Mouse (Mus musculus) CD8-positive naive resting alpha-beta T cell, adult 2 months (primary cell): Measurements from ENCODE around the gene Fam57a.
A peak's percentile ranks its signal among the peaks of the same experiment; 100 is the strongest.

ENCODE experiments used
- DNase-seq, 2 experiments: peaks; one replicate each; pipeline ENCODE4 v3.0.0; 2022; ENCODE audit warnings: low read depth in 2 of 2, low spot score in 2 of 2

The Fam57a gene

DNA sequence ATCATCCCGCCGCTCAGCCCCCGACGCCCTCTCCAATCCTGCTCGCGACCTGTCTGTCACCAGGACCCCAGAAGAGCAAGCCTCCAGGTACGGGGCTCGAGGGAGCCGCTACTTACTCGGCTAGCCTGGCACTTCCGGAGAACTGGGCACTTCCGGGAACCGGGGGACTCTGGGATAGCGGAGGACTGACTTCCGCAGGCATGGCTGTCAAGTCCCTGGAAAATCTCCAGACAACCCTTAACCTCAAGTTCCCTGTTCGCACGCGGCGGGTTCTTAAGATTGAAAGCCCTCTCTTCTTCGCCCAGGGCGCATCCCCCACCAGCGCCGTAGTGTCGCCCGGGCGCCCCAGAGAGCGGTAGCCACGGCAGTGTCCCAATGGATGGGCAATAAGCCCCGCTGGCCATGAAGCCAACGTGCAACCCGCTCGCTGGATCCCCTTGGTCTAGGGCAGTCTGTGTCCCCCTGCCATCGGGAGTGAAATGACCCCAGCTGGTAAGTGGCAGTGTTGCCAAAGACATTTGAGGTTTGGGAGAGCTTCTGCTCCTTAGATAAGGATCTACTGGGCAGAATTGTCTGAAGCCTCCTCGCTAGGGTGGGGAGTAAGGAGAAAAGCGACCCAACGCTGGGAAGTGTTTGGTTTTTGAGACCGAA lies at the start of gene Fam57a, which contains the start of gene Vps53:
Gene Fam57a, plus strand, starts transcription at position 177 of the 651 bp plus-strand sequence.
Gene Vps53, minus strand, starts transcription at position 153 of the 651 bp plus-strand sequence.
- DNase-seq = peak; percentile 68 to 75

DNA sequence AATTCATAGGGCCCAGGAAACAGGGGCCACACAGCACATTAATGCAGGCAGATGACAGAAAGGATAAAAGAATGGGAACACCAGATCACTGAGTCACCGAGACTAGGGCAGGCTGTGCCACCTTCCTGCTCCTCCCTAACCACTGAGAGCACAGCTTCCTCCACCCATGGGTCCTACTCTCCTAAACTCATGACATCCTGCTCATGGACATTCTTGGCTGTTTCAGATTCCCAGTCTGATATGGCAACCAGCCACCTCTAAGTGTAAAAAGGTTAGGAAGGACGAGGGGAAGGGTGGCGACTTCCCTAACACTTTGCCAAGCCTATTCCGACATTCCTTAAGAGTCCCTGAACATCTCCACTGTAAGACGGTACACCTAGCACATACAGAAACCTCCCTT lies 48.6 kb upstream of the Fam57a start:
- DNase-seq = no peak

DNA sequence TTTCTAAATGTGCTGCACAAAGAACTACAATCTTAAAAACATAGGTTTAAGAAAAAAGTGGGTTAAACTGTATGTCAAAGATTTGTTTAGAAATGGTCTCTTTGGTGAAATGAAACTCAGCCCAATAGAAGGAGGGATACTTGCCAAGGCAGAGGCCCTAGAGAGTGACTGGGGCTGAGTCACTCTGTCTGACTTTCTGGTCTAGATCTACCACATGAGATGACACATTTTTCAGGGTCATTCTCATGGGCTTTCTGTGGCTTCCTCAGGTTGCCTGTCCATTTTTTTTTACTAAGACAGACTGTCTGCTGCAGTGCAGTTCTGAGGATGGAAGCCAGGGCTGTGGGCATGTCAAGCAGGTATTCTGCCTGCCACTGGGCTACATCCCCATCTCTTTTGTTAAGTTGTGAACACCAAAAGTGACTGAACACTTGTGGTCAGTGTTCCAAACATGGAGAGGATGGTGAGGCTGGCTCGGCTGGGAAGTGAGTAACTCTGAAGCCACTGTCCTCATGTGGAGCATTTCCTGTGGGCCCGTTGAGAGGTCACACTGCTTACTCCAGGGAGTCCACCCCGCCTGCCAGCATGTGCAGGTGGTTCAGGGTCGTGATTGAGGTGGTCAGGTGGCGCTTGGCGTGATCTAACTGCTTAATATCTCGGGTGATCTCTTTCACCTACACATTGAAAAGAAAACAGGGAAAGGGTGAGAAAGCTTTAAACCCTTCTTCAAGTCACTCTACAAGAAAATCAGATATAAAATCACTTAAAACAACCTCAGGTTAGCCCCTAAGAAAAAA lies 43.6 kb upstream of the Fam57a start:
- no peak for DNase-seq

DNA sequence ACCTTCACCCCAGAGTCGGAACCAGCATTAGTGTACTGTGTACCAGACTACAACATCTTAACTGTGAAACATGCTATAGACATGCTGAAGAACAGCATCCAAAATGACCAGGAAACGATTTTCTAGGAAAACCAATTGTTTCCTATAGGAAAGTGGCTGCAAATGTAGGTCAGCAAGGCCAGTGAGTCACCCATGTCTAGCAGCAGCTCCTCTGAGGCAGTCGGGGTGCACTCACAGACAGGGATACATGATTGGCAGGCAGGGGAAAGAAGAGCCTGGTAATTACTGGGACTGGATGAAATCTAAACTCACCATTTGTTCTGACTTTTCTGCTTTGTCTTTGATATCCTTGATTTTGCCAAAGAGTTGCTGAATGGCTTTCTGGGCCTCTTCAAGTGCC lies 41.5 kb upstream of the Fam57a start:
- DNase-seq = no peak

DNA sequence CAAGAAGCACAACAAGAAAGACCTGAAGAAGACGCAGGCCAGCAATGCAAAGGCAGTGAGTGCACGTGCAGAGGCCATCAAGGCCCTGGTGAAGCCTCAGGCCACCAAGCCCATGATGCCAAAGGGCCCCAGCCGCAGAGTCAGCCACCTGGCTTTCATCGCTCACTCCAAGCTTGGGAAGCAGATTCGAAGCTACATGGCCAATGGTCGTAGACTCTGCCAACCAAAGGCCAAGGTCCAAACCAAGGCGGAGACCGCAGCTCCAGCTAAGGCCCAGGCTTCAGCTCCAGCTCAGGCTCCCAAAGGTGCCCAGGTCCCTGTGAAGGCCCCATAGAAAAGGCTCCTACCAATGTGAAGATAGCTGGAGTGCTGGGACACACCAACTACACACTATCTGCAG lies 35.1 kb upstream of the Fam57a start:
- DNase-seq = no peak

DNA sequence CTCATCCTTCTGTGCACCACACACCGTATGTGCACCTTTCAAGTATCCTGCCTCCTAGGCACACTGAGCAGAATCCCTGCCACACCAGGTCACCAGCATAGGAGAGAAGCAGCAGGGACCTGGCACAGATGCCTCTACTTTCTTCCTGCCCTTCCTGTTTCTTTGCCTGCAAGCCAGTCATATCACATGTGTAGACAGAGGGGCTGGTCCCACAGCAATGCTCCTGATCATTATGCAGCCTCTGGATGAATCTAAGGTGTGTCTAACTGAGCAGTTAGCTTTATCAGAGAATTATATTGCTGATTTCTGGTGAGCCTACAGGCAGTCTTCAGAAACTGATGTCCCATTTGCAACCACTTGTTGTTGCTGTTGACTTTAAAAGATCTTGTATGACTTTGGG lies 34.3 kb upstream of the Fam57a start:
- no peak for DNase-seq

DNA sequence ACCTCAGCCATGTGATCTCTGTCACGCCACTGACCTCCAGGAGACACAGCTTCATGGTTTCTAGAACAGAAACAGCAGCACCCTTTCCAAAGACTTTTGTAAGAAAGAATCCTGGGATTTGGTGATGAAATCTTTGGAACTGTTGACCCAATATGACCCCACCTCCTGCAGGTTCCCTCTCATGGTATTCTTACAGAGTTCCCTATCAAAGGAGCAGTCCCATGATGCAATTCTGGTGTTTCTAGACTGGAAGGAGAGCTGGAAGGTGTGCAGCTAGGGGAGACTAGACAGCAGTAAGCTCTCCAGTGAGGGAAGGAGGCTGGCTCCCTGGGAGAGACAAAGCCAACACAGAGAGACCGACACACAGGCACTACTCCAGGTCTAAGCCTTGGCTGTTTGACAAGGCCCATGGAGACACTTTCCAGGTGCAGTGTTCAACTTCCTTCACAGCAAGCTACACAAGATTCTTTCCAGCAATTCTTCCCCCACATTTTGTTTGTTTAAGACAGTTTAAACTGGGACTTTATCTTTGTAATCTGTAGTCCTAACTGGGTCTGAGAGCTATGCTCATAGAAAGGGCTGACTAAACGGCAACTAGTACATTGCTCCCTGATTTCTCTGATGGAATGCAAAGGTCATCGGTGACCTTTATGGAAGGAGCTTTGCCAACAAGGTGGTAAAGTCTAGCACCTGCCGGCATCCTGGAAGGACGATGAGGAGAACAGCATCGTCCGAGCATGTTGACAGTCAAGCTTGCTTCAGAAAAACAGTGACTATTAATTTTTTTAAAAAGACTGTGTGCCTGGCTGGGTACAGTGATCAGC lies 33.1 kb upstream of the Fam57a start:
- DNase-seq = no peak

DNA sequence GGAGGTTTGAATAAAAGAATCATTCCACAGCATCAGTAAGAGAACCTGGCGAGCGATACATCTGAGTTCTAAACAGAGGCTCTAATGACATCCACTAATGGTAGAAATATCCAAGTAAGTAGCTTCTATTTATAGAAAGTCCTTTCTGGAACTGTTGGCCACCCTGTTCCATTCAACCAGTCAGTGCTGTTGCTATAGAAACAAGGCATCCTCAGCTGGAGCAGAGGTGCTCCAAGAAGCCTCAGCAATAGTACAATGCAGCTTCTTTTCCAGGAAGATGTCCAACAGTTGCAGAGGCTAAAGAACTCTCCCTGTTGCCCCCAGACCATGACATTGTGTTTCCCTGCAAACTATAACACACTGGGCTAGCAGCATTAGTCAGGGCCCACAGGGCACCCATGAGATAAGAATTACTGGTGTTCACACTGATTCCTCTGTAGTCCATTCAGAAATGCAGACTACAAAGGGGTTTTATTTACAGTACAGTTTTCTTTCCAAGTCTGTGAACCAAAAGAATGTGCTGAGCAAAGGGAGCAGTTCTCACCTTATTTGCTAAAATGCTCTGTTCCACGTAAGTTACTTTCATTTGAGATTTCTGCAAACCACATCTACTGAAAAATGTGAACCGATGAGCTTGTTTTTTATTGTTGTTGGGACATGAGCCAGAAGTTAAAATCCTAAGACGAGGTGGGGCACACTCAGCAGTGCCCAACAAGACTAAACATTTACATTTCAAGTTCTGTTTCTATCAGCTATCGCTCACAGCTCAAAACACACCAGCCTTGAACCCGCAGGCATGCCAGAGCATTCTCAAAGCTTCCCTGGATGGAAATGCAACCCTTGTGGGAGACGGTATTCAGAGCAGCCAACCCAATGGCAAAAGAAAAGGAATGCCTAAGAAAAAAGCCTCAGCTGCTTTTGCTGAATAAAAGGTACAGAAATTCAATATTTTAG lies 31.1 kb upstream of the Fam57a start:
- no peak for DNase-seq

DNA sequence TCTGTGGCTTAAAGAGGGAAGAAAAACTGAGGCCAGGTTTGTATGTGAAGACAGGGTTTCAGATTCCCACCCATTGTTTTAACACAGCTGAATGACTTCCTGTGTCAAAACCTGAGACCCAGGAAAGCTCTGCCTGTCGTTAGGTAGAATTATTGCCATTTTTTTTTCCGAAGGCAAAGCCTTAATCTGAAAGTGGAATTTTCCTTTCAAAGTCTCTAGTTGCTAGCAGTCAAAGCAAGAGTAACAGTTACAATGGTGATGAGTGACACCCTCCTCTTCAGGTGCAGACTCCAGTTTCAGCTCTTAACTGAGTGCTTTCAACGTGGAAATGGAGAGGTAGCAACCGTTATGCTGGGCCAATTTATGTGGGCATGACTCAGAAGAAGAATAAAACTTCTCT lies 28.5 kb upstream of the Fam57a start:
- no peak for DNase-seq

DNA sequence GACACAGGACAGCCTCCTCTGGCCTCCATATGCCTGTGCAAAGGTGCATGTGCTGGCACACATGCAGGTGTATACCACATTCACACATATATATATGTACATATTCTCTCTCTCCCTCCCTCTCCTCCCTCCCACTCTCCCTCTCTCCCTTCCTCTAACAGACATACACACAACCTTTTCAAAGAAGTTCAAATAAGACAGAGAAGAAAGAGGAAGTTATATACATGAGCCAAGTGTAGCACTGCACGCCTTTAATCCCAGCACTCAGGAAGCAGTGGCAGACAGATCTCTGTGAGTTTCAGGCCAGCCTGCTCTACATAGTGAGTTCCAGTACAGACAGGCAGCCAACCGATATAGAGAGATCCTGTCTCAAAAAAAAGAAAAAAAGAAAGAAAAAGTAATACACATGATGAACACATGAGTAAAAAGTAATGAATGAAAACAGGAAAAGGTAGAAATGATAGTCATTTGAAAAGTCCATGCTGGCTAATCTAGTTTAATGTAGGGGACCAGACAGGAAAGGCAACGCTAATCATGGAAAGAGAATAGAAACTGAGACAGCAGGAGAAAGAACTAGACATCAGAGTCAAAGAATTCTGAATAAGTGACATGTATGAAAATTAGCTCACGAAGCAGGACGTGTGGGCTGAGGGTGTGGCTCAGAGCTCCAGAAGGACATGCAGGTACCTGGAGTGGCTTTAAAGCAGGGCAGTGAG lies 26.1 kb upstream of the Fam57a start:
- DNase-seq = no peak

DNA sequence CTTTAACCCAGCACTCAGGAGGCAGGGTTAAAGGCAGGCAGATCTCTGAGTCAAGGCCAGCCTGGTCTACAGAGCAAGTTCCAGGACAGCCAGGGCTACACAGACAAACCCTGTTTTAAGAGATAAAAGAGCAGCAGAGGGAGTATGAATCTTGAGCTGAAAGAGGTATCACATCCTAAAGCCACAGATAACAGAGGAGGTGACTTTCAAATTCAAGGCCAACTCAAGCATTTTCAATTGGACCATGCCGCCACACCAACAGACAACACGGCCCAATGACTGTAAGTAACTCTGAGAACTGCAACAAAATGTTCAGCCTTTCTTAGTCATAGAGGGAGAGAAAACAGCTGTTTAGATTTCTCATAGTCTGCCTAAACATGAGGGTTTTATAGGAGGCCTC lies 25.3 kb upstream of the Fam57a start:
- no peak for DNase-seq

DNA sequence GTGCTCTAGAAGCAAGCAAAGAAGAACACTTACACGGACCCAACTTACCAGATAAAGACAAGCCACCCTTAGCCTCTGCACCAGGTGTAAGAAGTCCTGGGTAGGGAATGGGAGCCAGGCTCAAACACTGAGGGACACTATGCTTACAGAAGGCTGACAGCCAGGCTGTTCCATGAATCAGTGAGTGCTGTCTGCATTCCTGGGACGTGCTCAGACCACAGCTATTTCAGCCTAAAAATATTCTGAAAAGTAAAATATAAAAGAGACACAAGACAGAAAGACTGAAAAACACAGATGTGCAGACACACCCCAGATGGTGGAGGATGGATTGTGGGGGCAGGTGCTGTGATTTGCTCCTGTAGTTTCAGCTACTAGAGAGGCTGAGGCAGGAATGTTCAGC lies 24.6 kb upstream of the Fam57a start:
- DNase-seq = no peak

DNA sequence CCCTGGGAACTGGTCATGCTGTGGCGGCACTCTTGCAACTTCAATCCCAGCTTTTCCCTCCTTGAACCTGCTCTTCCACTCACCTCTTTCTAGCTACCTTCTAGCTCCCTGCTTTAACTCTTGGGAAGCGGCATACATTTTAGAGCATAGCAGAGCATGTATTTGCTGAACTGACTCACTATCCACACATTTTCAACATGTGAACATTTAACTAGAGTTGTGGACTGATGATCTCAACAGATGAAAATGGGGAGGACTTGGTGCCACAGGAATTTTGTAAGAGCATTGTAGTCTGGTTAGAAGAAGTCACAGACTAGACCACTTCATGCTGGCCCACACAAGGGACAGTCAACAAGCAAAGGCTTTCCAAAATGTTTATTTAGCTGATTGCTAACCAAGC lies 21.1 kb upstream of the Fam57a start:
- DNase-seq = no peak

DNA sequence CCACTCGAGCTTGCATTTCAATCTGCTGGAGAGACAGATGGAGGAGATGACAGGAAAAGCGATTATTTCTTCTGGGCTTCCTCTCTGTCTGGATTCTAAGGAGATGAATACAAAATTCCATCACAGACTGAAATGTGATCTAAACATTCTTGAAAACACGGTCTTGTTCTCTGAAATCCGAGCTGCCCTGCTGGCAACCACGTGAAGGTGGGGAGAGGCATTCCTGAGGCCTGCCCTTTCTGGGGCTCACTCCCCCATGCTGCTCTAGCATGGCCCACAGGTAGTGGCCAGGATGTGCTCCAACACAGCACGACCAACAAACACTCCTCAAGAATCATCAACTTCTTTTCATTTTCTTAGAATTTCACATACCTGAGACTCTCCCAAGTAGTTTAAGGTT lies 19.2 kb upstream of the Fam57a start:
- DNase-seq = no peak

DNA sequence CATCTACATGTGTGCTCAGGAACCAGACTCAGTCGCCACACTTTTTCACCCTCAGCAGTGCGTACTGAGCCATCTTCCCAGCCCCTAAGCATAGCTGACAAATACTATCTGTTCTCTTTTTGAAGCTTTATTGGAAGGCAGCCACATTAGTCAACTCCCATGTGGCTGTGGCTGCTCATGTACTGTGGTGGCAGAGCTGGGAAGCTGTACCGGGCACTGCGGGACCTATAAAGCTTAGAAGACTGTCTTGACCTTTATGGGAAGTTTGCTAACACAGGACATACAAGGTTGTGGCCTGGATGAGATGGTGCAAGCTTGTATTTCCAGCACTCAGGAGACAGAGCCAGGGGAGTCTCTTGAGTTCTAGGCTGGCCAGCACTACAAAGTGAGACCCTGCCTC lies 12.8 kb upstream of the Fam57a start:
- no peak for DNase-seq

DNA sequence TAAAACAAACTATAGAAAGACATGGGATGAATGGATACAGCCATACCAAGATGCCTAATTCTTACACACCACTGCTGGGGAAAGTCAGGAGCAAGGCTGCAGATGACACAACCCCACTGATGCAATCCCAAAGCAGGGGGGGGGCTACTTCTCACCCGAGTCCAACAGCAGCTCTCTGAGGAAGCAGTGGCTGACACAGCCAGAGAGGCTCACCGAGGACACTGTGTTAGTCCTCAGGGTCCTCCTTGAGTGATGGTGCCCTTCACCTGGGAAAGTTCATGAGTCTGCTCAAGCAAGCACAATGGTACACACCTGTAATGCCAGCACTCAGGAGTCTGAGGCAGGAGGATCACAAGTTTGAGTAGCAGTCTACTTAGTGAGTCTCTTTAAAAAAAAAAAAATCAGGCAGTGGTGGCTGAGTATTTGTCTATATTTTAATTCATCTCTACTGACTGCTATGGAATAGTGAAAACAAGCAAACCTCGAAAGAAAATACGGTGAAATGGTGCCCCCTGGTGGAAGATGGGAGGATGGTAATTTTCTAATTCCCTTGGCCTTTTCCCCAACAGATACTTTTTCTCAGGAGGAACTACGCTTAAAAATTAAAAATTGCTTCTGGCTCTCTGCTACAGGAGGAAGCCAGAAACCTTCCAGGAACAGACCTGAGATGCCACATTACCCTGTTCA lies 12.2 kb upstream of the Fam57a start:
- DNase-seq = peak; percentile 69 to 76

DNA sequence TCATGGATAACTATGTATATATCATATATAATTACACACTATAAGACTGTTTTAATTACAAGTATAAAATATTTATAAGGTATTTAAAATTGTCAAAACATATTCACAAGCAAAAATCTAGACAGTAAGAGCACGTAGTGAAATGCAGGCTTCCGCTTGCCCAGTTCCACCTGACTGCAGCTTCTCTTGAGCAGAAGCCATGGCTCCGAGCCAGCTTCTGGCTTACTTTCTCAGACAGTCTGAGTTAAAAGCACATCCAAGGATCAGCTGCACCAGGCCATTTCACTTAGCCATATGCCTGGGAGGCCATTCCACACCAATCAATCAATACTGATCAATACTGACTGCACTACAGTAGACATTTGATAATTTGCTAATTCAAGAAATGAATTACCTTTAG lies 10.5 kb upstream of the Fam57a start:
- no peak for DNase-seq

DNA sequence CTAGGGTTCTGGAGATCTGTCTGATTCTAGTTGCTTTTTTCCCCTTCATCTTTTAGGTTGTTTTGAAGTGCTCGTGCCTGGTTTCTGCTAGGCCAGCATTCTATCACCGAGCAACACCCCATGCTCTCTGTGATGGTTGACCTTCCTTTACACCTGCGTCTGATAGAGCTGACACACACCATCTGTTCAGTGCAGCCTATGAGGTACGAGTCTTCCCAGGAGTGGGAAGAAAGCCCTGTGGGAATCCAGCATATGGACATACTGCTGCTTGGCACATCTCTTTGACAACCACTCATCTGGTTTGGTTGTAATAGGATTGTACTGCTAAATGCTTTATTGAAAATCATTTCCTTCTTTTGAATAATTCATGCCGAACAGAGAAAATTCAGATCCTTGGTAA lies 9.3 kb upstream of the Fam57a start:
- DNase-seq = no peak

DNA sequence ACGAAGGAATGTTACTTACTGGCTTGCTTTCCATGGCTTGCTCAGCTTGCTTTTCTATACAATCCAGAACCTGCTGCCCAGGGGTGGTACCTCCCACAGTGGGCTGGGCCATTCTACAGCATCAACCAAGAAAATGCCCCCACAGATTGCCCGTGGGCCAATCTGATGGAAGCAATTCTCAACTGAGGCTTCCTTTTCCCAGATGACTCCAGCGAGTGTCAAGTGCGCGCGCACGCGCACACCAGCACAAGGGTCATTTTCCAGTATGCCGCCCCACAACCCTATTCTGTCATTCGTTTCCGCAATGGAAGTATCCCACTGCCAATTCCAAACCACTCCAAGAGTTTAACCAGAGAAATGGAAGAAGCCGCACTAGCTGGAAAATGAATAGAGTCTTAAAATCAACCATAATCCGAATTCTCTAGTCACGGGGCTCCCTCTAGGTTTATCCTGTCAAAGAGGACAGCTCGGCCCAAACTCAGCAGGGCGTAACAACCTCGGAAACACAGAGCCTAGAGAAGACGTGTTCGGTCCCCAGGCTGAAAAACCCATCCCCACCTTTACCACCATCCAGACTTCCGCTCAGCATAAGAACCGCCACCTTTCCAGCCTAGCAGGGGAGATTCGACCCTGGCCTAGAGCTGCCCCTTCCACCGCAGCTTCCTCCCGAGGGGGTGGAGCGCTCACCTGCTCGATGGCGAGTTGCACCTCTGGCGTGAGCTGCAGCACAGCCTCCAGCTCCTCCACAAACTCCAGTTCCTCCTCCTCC lies 561 bp upstream of the Fam57a start:
- DNase-seq = no peak
